Mouse (Mus musculus) brain, embryonic 14.5 days (tissue): ENCODE results near the gene Gng11.

Experiments
- CTCF ChIP-seq: fragments of 200-500 bp; IDR thresholded peaks from 2 replicates; pipeline ENCODE4 v1.5.1; 2012; ENCODE audit warnings: inconsistent platforms, mild to moderate bottlenecking, moderate library complexity, borderline replicate concordance; ENCODE audit not compliant: insufficient read depth, insufficient read length; ENCODE audit errors: extremely low read depth
- POLR2A ChIP-seq: fragments of 200-500 bp; IDR thresholded peaks from 2 replicates; pipeline ENCODE4 v1.6.1; 2012; ENCODE audit warnings: mild to moderate bottlenecking, inconsistent platforms, borderline replicate concordance; ENCODE audit not compliant: poor library complexity, insufficient read depth, insufficient read length, severe bottlenecking; ENCODE audit errors: extremely low read depth

GRCm38 (mm10) chr6:4047200-4047599, 43.5 kb downstream of the Gng11 start:
- TF ChIP-seq CTCF: no peak
- TF ChIP-seq POLR2A: no peak
